Mouse (Mus musculus): Measurements from ENCODE around the gene Usp48. TPM values are rescaled to one million over a fixed set of nuclear protein-coding genes. Genes with fewer than 3 reads are reported as not detected.
A peak's percentile ranks its signal among the peaks of the same experiment; 100 is the strongest.

Usp48 gene
- polyA plus RNA-seq, 1 experiment from 2014 or later: 27.1 TPM

GRCm38 (mm10) chr4:137609702-137610101, 16.1 kb downstream of the Usp48 start:
- WGBS (ENCODE audit: insufficient replicate concordance): 21% methylated on average over 7 of the region's 7 CpGs
- ATAC-seq (ENCODE audit: insufficient read depth): peak; percentile 42
- Histone ChIP-seq H3K4me2 (no peak overlapping the region), H3K27me3 (no peaks in the 10 kb centered on the region), H3K9me3 (replicated peaks) (no peaks in the 10 kb centered on the region), H3K27ac (replicated peaks) (0 out of 2 replicates have a peak overlapping the region, but pooled peaks have one; percentile 11), H3K36me3 (replicated peaks) (peaks cover 99% of the 10 kb centered on the region), H3K4me1 (replicated peaks) (peaks cover 13% of the 10 kb centered on the region), H3K4me3 (replicated peaks) (no peak overlapping the region), H3K9ac (no peak overlapping the region)

- H3K4me1 ChIP-seq (replicated peaks): peaks cover 13% of the 10 kb centered on the region
- ATAC-seq (ENCODE audit: insufficient read depth): no peak
- 54% methylated on average over 15 of the region's 15 CpGs for WGBS (ENCODE audit: insufficient replicate concordance)
- H3K4me3 ChIP-seq (replicated peaks): no peak overlapping the region
- no peak overlapping the region for H3K27ac ChIP-seq (replicated peaks)
- no peak overlapping the region for H3K4me2 ChIP-seq
- peaks cover 98% of the 10 kb centered on the region for H3K36me3 ChIP-seq (replicated peaks)
- no peak overlapping the region for H3K9ac ChIP-seq
- no peaks in the 10 kb centered on the region for H3K9me3 ChIP-seq (replicated peaks)
- H3K27me3 ChIP-seq: no peaks in the 10 kb centered on the region
These were observed 16.7 kb downstream of the Usp48 start for GRCm38 (mm10) chr4:137610256-137610655.

- WGBS (ENCODE audit: insufficient replicate concordance): 81% methylated on average over 8 of the region's 8 CpGs
- H3K4me3 ChIP-seq (replicated peaks): no peak overlapping the region
- no peaks in the 10 kb centered on the region for H3K4me1 ChIP-seq (replicated peaks)
- peaks cover 94% of the 10 kb centered on the region for H3K36me3 ChIP-seq (replicated peaks)
- no peaks in the 10 kb centered on the region for H3K27me3 ChIP-seq
- H3K9me3 ChIP-seq (replicated peaks): no peaks in the 10 kb centered on the region
- ATAC-seq (ENCODE audit: insufficient read depth): no peak
- H3K27ac ChIP-seq (replicated peaks): no peak overlapping the region
- no peak overlapping the region for H3K9ac ChIP-seq
- no peak overlapping the region for H3K4me2 ChIP-seq
These were observed 29.3 kb downstream of the Usp48 start for GRCm38 (mm10) chr4:137622847-137623246.

GRCm38 (mm10) chr4:137627476-137628235, 34.1 kb downstream of the Usp48 start:
- no peak overlapping the region for H3K9ac ChIP-seq
- H3K27ac ChIP-seq (replicated peaks): no peak overlapping the region
- H3K4me1 ChIP-seq (replicated peaks): no peaks in the 10 kb centered on the region
- no peak overlapping the region for H3K4me3 ChIP-seq (replicated peaks)
- ATAC-seq (ENCODE audit: insufficient read depth): no peak
- H3K27me3 ChIP-seq: no peaks in the 10 kb centered on the region
- WGBS (ENCODE audit: insufficient replicate concordance): 72% methylated on average over 8 of the region's 8 CpGs
- H3K9me3 ChIP-seq (replicated peaks): no peaks in the 10 kb centered on the region
- H3K36me3 ChIP-seq (replicated peaks): peaks cover 94% of the 10 kb centered on the region
- no peak overlapping the region for H3K4me2 ChIP-seq

- Histone ChIP-seq H3K27ac (replicated peaks) (no peak overlapping the region), H3K9ac (no peak overlapping the region), H3K4me2 (no peak overlapping the region), H3K36me3 (replicated peaks) (peaks cover 94% of the 10 kb centered on the region), H3K4me1 (replicated peaks) (no peaks in the 10 kb centered on the region), H3K27me3 (no peaks in the 10 kb centered on the region), H3K4me3 (replicated peaks) (no peak overlapping the region), H3K9me3 (replicated peaks) (no peaks in the 10 kb centered on the region)
- ATAC-seq (ENCODE audit: insufficient read depth): no peak
- WGBS (ENCODE audit: insufficient replicate concordance): 68% methylated on average over 6 of the region's 6 CpGs
These were observed 34.8 kb downstream of the Usp48 start for GRCm38 (mm10) chr4:137628400-137628799.

GRCm38 (mm10) chr4:137629354-137629753, 35.8 kb downstream of the Usp48 start:
- H3K9me3 ChIP-seq (replicated peaks): no peaks in the 10 kb centered on the region
- peaks cover 93% of the 10 kb centered on the region for H3K36me3 ChIP-seq (replicated peaks)
- H3K27ac ChIP-seq (replicated peaks): no peak overlapping the region
- no peak overlapping the region for H3K9ac ChIP-seq
- ATAC-seq (ENCODE audit: insufficient read depth): no peak
- 75% methylated on average over 7 of the region's 7 CpGs for WGBS (ENCODE audit: insufficient replicate concordance)
- no peaks in the 10 kb centered on the region for H3K4me1 ChIP-seq (replicated peaks)
- no peak overlapping the region for H3K4me2 ChIP-seq
- no peaks in the 10 kb centered on the region for H3K27me3 ChIP-seq
- H3K4me3 ChIP-seq (replicated peaks): no peak overlapping the region

- no peak for ATAC-seq (ENCODE audit: insufficient read depth)
- 69% methylated on average over 2 of the region's 2 CpGs for WGBS (ENCODE audit: insufficient replicate concordance)
- H3K27ac ChIP-seq (replicated peaks): no peak overlapping the region
- no peak overlapping the region for H3K4me2 ChIP-seq
- H3K4me1 ChIP-seq (replicated peaks): no peaks in the 10 kb centered on the region
- no peak overlapping the region for H3K9ac ChIP-seq
- H3K4me3 ChIP-seq (replicated peaks): no peak overlapping the region
- no peaks in the 10 kb centered on the region for H3K9me3 ChIP-seq (replicated peaks)
- H3K27me3 ChIP-seq: no peaks in the 10 kb centered on the region
- H3K36me3 ChIP-seq (replicated peaks): peaks cover 93% of the 10 kb centered on the region
These were observed 36.6 kb downstream of the Usp48 start for GRCm38 (mm10) chr4:137630153-137630552.

- H3K4me2 ChIP-seq: no peak overlapping the region
- no peak overlapping the region for H3K4me3 ChIP-seq (replicated peaks)
- no peak overlapping the region for H3K9ac ChIP-seq
- 68% methylated on average over 3 of the region's 3 CpGs for WGBS (ENCODE audit: insufficient replicate concordance)
- H3K27me3 ChIP-seq: no peaks in the 10 kb centered on the region
- ATAC-seq (ENCODE audit: insufficient read depth): no peak
- no peak overlapping the region for H3K27ac ChIP-seq (replicated peaks)
- H3K36me3 ChIP-seq (replicated peaks): peaks cover 94% of the 10 kb centered on the region
- H3K9me3 ChIP-seq (replicated peaks): no peaks in the 10 kb centered on the region
- no peaks in the 10 kb centered on the region for H3K4me1 ChIP-seq (replicated peaks)
These were observed 38.0 kb downstream of the Usp48 start for GRCm38 (mm10) chr4:137631596-137631995.

GRCm38 (mm10) chr4:137633394-137633793, 39.8 kb downstream of the Usp48 start:
- 79% methylated on average over 4 of the region's 4 CpGs for WGBS (ENCODE audit: insufficient replicate concordance)
- Histone ChIP-seq H3K36me3 (replicated peaks) (peaks cover 97% of the 10 kb centered on the region), H3K9me3 (replicated peaks) (no peaks in the 10 kb centered on the region)

GRCm38 (mm10) chr4:137636597-137636996, 43.0 kb downstream of the Usp48 start:
- 0 out of 2 replicates have a peak, but pooled peaks cover 9% of the 10 kb centered on the region for H3K4me1 ChIP-seq (replicated peaks)
- H3K4me2 ChIP-seq: no peak overlapping the region
- peaks cover 98% of the 10 kb centered on the region for H3K36me3 ChIP-seq (replicated peaks)
- no peaks in the 10 kb centered on the region for H3K27me3 ChIP-seq
- H3K9ac ChIP-seq: no peak overlapping the region
- H3K27ac ChIP-seq (replicated peaks): no peak overlapping the region
- H3K4me3 ChIP-seq (replicated peaks): no peak overlapping the region
- WGBS (ENCODE audit: insufficient replicate concordance): 74% methylated on average over 3 of the region's 3 CpGs
- H3K9me3 ChIP-seq (replicated peaks): no peaks in the 10 kb centered on the region
- ATAC-seq (ENCODE audit: insufficient read depth): no peak

More at GRCm38 (mm10) chr4:137633394-137633793, 39.8 kb downstream of the Usp48 start:
- no peak for ATAC-seq (ENCODE audit: insufficient read depth)
- Histone ChIP-seq H3K4me2 (no peak overlapping the region), H3K9ac (no peak overlapping the region), H3K27me3 (no peaks in the 10 kb centered on the region), H3K4me3 (replicated peaks) (no peak overlapping the region), H3K4me1 (replicated peaks) (no peaks in the 10 kb centered on the region), H3K27ac (replicated peaks) (no peak overlapping the region)

GRCm38 (mm10) chr4:137641556-137641955, 48.0 kb downstream of the Usp48 start:
- Histone ChIP-seq H3K4me3 (replicated peaks) (no peak overlapping the region), H3K4me1 (replicated peaks) (peaks cover 17% of the 10 kb centered on the region), H3K27me3 (no peaks in the 10 kb centered on the region), H3K4me2 (no peak overlapping the region), H3K9me3 (replicated peaks) (no peaks in the 10 kb centered on the region), H3K36me3 (replicated peaks) (peaks cover 94% of the 10 kb centered on the region), H3K9ac (no peak overlapping the region), H3K27ac (replicated peaks) (peak overlapping the region; percentile 31)
- WGBS (ENCODE audit: insufficient replicate concordance): 56% methylated on average over 5 of the region's 5 CpGs
- no peak for ATAC-seq (ENCODE audit: insufficient read depth)

GRCm38 (mm10) chr4:137642101-137642500, 48.5 kb downstream of the Usp48 start:
- Histone ChIP-seq H3K9me3 (replicated peaks) (no peaks in the 10 kb centered on the region), H3K36me3 (replicated peaks) (peaks cover 95% of the 10 kb centered on the region), H3K27ac (replicated peaks) (peak overlapping the region; percentile 48), H3K4me2 (no peak overlapping the region), H3K4me3 (replicated peaks) (no peak overlapping the region), H3K27me3 (no peaks in the 10 kb centered on the region), H3K4me1 (replicated peaks) (peaks cover 19% of the 10 kb centered on the region), H3K9ac (no peak overlapping the region)
- ATAC-seq (ENCODE audit: insufficient read depth): no peak
- WGBS (ENCODE audit: insufficient replicate concordance): 68% methylated on average over 2 of the region's 2 CpGs

All from liver, embryonic 15.5 days (tissue).